Mouse (Mus musculus) gastrocnemius, adult 2 months (tissue): Measurements from ENCODE around the gene Fut7. TPM values are rescaled to one million over a fixed set of nuclear protein-coding genes. Genes with fewer than 3 reads are reported as not detected.

Experiments used
- DNase-seq: peaks from one replicate; pipeline ENCODE4 v3.0.0; 2022
- H3K27ac ChIP-seq: fragments of 200-600 bp; 2 replicates; pipeline ENCODE4 v1.8.1; 2022; ENCODE audit warnings: mild to moderate bottlenecking
- H3K4me3 ChIP-seq: fragments of 200-600 bp; 2 replicates; pipeline ENCODE4 v1.8.1; 2022; ENCODE audit warnings: mild to moderate bottlenecking, moderate library complexity
- CTCF ChIP-seq: fragments of 200-600 bp; IDR thresholded peaks from 2 replicates; pipeline ENCODE4 v1.8.1; 2022; ENCODE audit warnings: antibody characterized with exemption, mild to moderate bottlenecking, moderate library complexity
- intact Hi-C: fragments of 180-260 bp; cut with DNase I; formaldehyde crosslinking; loops from one replicate; pipeline ENCODE4 v1.15.1; 2025
- microRNA-seq: library from miRNA; unstranded; fragments of <30 nt; microRNA quantifications from one replicate; pipeline ENCODE4 v1.2.0, GENCODE M21; 2021
- total RNA-seq, 2 experiments: library from RNA; stranded (reverse); gene quantifications; 2 replicates each; pipeline ENCODE4 v1.2.3; 2021

The Fut7 gene
- total RNA-seq, 2 experiments from 2014 or later, result not detected

DNA sequence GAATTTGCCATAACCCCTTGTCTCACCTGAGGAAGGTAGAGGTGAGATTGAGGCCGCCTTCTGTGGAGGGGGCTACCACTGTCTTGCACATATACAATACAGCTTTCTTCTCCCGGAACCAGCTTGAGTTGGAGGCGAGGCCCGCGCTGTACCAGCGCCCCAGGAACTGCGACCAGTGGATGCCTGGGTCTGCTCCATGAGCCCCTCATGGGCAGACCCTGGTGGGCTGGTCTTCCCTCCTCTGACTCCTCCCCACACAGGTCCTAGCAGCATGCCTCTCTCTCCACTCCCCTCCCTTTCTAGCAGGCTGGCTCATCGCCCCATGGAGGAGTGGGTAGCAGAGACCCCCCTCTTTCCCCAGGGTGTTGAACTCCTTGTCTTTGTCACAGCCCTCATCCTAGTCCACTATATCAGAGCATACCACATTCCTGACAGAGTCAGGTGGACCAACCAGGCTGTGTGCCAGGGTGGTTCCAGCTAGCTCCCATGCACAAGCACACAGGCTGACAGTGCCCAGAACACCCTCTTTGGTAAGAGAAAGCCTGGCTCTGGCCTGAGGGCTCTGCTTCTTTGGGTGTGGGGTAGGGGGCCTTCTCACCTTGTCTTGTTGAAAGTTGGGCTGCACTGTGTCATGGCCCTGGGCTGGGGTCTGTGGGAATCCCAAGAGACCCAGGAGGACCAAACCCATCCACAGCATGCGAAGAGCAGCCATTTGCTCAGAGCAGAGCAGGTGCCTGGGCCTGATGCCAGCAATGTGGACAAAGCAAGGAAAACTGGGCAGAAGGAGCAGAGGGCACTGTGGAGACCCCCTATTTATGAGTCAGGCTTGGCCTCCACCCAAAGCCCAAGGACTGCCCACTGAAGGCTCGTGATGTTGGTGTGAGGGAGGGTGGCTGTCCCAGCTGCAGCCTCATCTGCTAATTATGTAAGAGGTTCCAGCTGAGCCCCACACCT is 46.2 kb downstream of the Fut7 start:
- no peak for TF ChIP-seq CTCF
- intact Hi-C loops, result no loop called here
- no peak for DNase-seq
- Histone ChIP-seq H3K27ac (no peak overlapping the region), H3K4me3 (no peak overlapping the region)

DNA sequence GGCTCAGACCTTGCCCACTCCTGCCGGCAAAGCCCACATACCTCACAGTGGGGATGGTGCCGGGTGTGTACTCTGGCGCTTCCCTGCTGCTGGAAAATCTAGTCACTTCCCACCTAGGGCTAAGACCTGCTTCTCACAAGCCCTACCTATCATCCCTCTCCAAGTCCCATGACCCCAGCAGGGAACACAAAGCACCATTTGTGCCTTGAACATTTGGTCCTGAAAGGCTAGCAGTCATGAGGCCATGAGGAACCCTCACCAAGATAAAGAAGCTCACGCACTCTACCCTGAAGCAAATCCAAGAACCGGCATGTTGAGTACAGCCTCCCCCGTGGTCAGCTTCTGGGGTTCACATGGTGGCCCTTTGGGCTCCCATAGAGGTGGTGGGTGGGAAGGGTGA is 46.9 kb downstream of the Fut7 start, which contains the start of gene Ptgds:
Ptgds (minus strand) TSS at position 78 of the 400 bp plus-strand sequence.
- intact Hi-C loops, result no loop called here
- DNase-seq, result no peak
- no peak within 1 kb of the TSS for H3K4me3 ChIP-seq
- no peak within 1 kb of the TSS for H3K27ac ChIP-seq
- no peak for TF ChIP-seq CTCF

DNA sequence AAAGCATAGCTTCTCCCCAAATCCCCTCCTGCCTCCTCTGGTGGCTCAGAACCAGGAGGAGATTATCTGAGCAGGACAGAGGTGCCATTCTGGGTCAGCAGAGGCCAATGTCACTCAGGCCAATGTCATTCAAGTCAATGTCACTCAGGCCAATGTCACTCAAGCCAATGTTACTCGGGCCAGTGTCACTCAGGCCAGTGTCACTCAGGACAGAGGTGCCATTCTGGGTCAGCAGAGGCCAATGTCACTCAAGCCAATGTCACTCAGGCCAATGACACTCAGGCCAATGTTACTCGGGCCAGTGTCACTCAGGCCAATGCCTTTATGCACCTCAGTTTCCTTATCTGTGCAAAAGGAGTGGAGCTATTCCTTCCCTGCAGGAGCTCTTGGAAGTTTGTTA is 49.5 kb downstream of the Fut7 start:
- TF ChIP-seq CTCF, result no peak
- Histone ChIP-seq H3K4me3 (no peak overlapping the region), H3K27ac (no peak overlapping the region)
- intact Hi-C loops, result no loop called here
- DNase-seq, result no peak

Small RNA genes lying within 50 kb of the gene (microRNA-seq; reads per million reads assigned to microRNA genes)
- gene Mir3087, result not detected

Other genes starting within 250 kb of the Fut7 start
- 1 to 10 TPM; 4.0 to 5.2 TPM for gene Nrarp, start 242.5 kb upstream of the Fut7 start, total RNA-seq
- 1 to 10 TPM in 1 of 2 experiments, under 1 TPM in 1; 0.59 to 1.0 TPM for gene Tor4a, start 226.4 kb upstream of the Fut7 start, total RNA-seq
- 10 to 100 TPM; 22.3 to 23.1 TPM for gene Nelfb, start 211.8 kb upstream of the Fut7 start, total RNA-seq
- not detected for gene Stpg3, start 208.6 kb upstream of the Fut7 start, total RNA-seq
- not detected for gene Fam166a, start 204.5 kb upstream of the Fut7 start, total RNA-seq
- gene Tubb4b, start 198.6 kb upstream of the Fut7 start, total RNA-seq, result 100 to 1,000 TPM; 185 to 269 TPM
- not detected for gene Slc34a3, start 188.9 kb upstream of the Fut7 start, total RNA-seq
- gene Rnf224, start 186.5 kb upstream of the Fut7 start, total RNA-seq, result not detected
- under 1 TPM; 0.39 to 0.56 TPM for gene Rnf208, start 181.0 kb upstream of the Fut7 start, total RNA-seq
- not detected for gene Cysrt1, start 180.8 kb upstream of the Fut7 start, total RNA-seq
- 1 to 10 TPM in 1 of 2 experiments, under 1 TPM in 1; 0.86 to 1.2 TPM for gene AL732309.1, start 176.4 kb upstream of the Fut7 start, total RNA-seq
- 10 to 100 TPM; 11.4 to 12.6 TPM for gene Tmem203, start 167.8 kb upstream of the Fut7 start, total RNA-seq
- 1 to 10 TPM; 3.1 to 3.5 TPM for gene Tprn, start 160.6 kb upstream of the Fut7 start, total RNA-seq
- 10 to 100 TPM; 28.0 to 35.5 TPM for gene Ssna1, start 150.8 kb upstream of the Fut7 start, total RNA-seq
- gene Anapc2, start 150.8 kb upstream of the Fut7 start, total RNA-seq, result 10 to 100 TPM; 29.7 to 32.3 TPM
- not detected for gene Tmem210, start 135.1 kb upstream of the Fut7 start, total RNA-seq
- not detected for gene Lrrc26, start 133.4 kb upstream of the Fut7 start, total RNA-seq
- gene Grin1, start 104.1 kb upstream of the Fut7 start, total RNA-seq, result not detected
- 10 to 100 TPM; 12.9 to 16.0 TPM for gene Man1b1, start 90.9 kb upstream of the Fut7 start, total RNA-seq
- 10 to 100 TPM; 14.0 to 16.5 TPM for gene Dpp7, start 66.9 kb upstream of the Fut7 start, total RNA-seq
- 1 to 10 TPM; 4.3 to 5.4 TPM for gene Uap1l1, start 57.6 kb upstream of the Fut7 start, total RNA-seq
- not detected for gene Sapcd2, start 50.9 kb upstream of the Fut7 start, total RNA-seq
- 1 to 10 TPM; 6.5 to 8.8 TPM for gene Entpd2, start 27.4 kb upstream of the Fut7 start, total RNA-seq
- 10 to 100 TPM; 14.9 to 16.9 TPM for gene Npdc1, start 23.9 kb upstream of the Fut7 start, total RNA-seq
- gene Abca2, start 5.4 kb downstream of the Fut7 start, total RNA-seq, result 10 to 100 TPM; 15.1 to 15.3 TPM
- 1 to 10 TPM in 1 of 2 experiments, under 1 TPM in 1; 0.31 to 1.1 TPM for gene Clic3, start 33.6 kb downstream of the Fut7 start, total RNA-seq
- 10 to 100 TPM; 13.6 to 14.4 TPM for gene Paxx, start 37.8 kb downstream of the Fut7 start, total RNA-seq
- not detected for gene Ptgds, start 46.8 kb downstream of the Fut7 start, total RNA-seq
- not detected for gene Lcn12, start 70.6 kb downstream of the Fut7 start, total RNA-seq
- 10 to 100 TPM; 76.9 to 88.4 TPM for gene Fbxw5, start 77.5 kb downstream of the Fut7 start, total RNA-seq
- gene C8g, start 78.5 kb downstream of the Fut7 start, total RNA-seq, result 1 to 10 TPM; 1.1 to 1.6 TPM
- 10 to 100 TPM; 12.4 to 13.1 TPM for gene Traf2, start 123.7 kb downstream of the Fut7 start, total RNA-seq
- gene Edf1, start 134.6 kb downstream of the Fut7 start, total RNA-seq, result 100 to 1,000 TPM; 152 to 179 TPM
- gene Mamdc4, start 151.6 kb downstream of the Fut7 start, total RNA-seq, result 1 to 10 TPM; 1.6 to 4.0 TPM
- 10 to 100 TPM; 52.7 to 64.7 TPM for gene Phpt1, start 152.0 kb downstream of the Fut7 start, total RNA-seq
- gene Ajm1, start 158.5 kb downstream of the Fut7 start, total RNA-seq, result not detected
- 10 to 100 TPM; 85.6 to 95.2 TPM for gene Rabl6, start 185.3 kb downstream of the Fut7 start, total RNA-seq
- gene Ccdc183, start 194.4 kb downstream of the Fut7 start, total RNA-seq, result not detected
- 10 to 100 TPM; 14.9 to 15.1 TPM for gene Tmem141, start 198.7 kb downstream of the Fut7 start, total RNA-seq
- gene Fcna, start 204.8 kb downstream of the Fut7 start, total RNA-seq, result 1 to 10 TPM; 1.8 to 5.3 TPM
- 1 to 10 TPM; 3.3 to 5.1 TPM for gene Lcn8, start 229.9 kb downstream of the Fut7 start, total RNA-seq
- not detected for gene Lcn5, start 234.7 kb downstream of the Fut7 start, total RNA-seq